ENCODE assay signal across 8 mouse cellular contexts in genomic region chr3:31237936-31238335, GRCm38 (mm10).
DNase-seq lines count a peak whose midpoint lies in the region; ATAC-seq and TF ChIP-seq lines count a peak whose summit lies in the region.

No protein-coding gene starts in this region.

- H3K9ac ChIP-seq in liver, embryonic 11.5 days (ENCODE audit: low read depth, low read length), result no peak overlapping the region

- H3K27me3 ChIP-seq in cerebellum, adult 2 months (ENCODE audit: control insufficient read depth, insufficient read depth, low read length), result no peaks in the 10 kb centered on the region
- no peaks in the 10 kb centered on the region for H3K27me3 ChIP-seq in liver, embryonic 11.5 days (replicated peaks; ENCODE audit: control insufficient read depth, insufficient read depth, low read length)

- peak; percentile 66 for TF ChIP-seq CTCF in cerebellum, adult 2 months (IDR thresholded peaks at IDR 0.05; ENCODE audit: borderline replicate concordance, insufficient read depth, low read depth, low read length)

- no peak for ATAC-seq in liver, embryonic 11.5 days (replicated peaks; ENCODE audit: low FRiP score)

- H3K9me3 ChIP-seq in liver, embryonic 11.5 days (ENCODE audit: control insufficient read depth, low read length), result no peaks in the 10 kb centered on the region

- TF ChIP-seq POLR2A in cerebellum, adult 2 months (IDR thresholded peaks at IDR 0.05; ENCODE audit: borderline replicate concordance, insufficient read depth, low read length), result no peak

- no peak overlapping the region for H3K4me3 ChIP-seq in cerebellum, adult 2 months (replicated peaks; ENCODE audit: insufficient read depth, low read depth, low read length)
- H3K4me3 ChIP-seq in liver, embryonic 11.5 days (ENCODE audit: low read depth, low read length), result no peak overlapping the region

- DNase-seq in cerebellum, adult 2 months, result peak; percentile 48 to 63
- DNase-seq in cerebellum, adult 9-11 months, result no peak
- DNase-seq in liver, result peak; percentile 15
- no peak for DNase-seq in liver, embryonic 11.5 days (ENCODE audit: low spot score)
- peak; percentile 70 for DNase-seq in embryo, embryonic 11 days
- peak; percentile 41 for DNase-seq in lung, postnatal 36 days
- DNase-seq in thymus, postnatal 4 days, result no peak
- DNase-seq in spleen, postnatal 10 days (ENCODE audit: low spot score in 2 of 2), result no peak

- H3K36me3 ChIP-seq in liver, embryonic 11.5 days (ENCODE audit: control insufficient read depth, insufficient read depth, low read length), result no peaks in the 10 kb centered on the region

- WGBS in cerebellum, adult 2 months, result 38% methylated on average over 3 of the region's 3 CpGs
- 28% methylated on average over 3 of the region's 3 CpGs for WGBS in liver, embryonic 11.5 days

- no peak overlapping the region for H3K4me2 ChIP-seq in liver, embryonic 11.5 days

- peaks cover 12% of the 10 kb centered on the region; the same call in 1 of the 2 replicates for H3K4me1 ChIP-seq in cerebellum, adult 2 months (ENCODE audit: control insufficient read depth, insufficient read depth, low read length)
- no peaks in the 10 kb centered on the region for H3K4me1 ChIP-seq in liver, embryonic 11.5 days (replicated peaks; ENCODE audit: control insufficient read depth, insufficient read depth, low read length)

- H3K27ac ChIP-seq in cerebellum, adult 2 months (ENCODE audit: insufficient read depth, low read length), result no peak overlapping the region
- H3K27ac ChIP-seq in liver, embryonic 11.5 days (ENCODE audit: low read depth, low read length), result no peak overlapping the region

Comparison
In these comparisons a context has a peak if more than half of its experiments do, and no peak if none do; other contexts are left out.
1. DNase-seq: peak in cerebellum, adult 2 months (2 of 2), liver (single experiment), embryo, embryonic 11 days (single experiment) and lung, postnatal 36 days (single experiment); none in cerebellum, adult 9-11 months (single experiment), liver, embryonic 11.5 days (single experiment), thymus, postnatal 4 days (single experiment) and spleen, postnatal 10 days (0 of 2).